Mouse (Mus musculus): ENCODE measurements at regions not wholly inside any gene's neighbourhood (a gene's known extent, or its start where the extent isn't known, plus 50 kb on each side); places are given as distances from the start of the nearest gene placed in this dataset.

DNA sequence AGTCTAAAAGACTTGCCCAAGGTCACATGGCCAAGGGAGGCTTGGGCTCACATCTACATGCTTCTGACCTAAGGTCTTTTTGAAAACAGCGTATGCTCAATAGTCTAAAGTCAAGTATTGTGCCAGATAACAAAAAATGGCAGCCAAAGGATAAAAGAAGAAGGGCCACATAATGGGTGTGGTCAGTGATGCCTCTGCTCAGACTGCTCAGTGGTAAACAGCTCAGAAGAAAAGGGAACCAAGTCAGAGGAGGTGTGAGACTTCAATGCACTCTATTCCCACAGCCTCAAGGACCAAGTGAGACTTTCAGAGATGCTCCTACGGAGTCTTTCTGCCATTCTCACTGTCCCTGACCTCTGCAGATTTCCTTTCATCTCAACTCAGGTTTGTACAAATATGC lies 373.5 kb downstream of the H2al1j start:
- in situ Hi-C loops (cut with MboI; ENCODE audit: unreplicated experiment in 2 of 2) = no loop called here

DNA sequence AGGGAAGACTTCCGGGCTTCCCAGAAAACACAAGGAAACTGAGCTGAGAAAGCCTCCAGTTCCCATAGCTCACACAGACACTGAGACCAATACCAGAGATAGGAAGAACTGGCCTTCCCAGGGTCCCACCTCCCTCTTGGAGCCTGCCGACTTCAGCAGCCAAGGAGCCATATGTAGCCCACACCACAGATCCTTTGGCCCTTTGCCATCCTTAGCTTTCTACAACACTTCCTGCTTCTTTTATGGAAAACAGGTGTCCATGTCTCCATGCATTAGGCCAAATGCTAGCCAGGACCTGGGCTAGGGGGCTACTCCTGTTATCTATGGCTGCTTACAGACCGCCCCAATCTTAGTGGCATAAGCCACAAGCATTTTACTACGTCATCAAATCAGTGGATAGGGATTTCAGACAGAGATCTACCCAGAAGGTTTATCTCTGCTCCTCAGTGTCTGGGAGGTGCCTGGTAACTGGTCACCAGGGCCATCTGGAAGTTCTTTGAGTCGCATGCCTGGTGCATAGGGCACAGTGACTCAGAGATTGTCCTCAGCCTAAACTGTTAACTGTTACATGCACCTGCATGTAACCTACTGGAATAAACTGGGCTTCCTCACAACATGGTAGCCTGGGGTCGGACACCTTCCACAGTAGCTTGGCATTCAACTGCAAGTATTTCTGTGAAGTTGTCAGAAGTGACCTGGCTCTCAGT lies 378.4 kb downstream of the H2al1j start:
- in situ Hi-C loops (cut with MboI; ENCODE audit: unreplicated experiment in 2 of 2) = no loop called here

DNA sequence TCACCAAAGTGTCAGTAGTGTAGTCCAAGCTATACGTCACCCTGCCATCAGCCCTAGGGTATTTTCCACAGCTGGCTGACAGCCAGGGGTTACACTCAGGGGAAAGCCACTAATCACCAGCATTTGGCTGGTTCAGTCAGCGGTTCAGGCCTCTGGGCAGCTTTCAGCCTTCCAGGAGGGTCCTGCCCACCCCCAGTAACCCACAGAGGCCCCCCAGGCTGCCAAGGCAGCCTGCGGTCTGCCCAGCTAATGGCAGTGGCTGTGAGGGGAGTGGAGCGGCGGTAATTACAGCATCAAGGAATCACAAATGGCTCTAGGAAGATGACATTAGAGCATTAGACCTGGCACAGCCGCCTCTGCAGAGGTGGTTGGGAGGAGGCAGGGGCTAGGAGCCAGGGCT lies 379.7 kb downstream of the H2al1j start:
- in situ Hi-C loops (cut with MboI; ENCODE audit: unreplicated experiment in 2 of 2) = no loop called here

DNA sequence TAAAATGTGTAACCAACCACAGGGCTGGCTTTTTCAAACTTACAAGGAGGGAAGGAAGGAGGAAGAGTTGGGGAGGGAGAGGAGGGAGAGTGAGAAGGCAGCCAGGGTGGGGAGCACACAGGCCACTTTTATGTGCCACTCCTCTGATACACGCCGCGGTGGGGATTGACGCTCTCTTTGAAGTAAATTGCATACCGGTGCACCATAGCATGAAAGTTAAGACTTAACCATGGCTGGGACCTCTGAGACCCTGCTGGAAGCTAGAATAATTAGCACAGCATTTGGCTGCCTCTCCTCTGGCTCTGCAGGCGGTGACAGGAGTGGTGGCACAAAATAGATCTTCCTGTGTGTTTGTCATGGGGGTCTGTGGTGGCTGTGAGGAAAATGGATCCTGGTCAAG lies 380.7 kb downstream of the H2al1j start:
- in situ Hi-C loops (cut with MboI; ENCODE audit: unreplicated experiment in 2 of 2) = no loop called here

DNA sequence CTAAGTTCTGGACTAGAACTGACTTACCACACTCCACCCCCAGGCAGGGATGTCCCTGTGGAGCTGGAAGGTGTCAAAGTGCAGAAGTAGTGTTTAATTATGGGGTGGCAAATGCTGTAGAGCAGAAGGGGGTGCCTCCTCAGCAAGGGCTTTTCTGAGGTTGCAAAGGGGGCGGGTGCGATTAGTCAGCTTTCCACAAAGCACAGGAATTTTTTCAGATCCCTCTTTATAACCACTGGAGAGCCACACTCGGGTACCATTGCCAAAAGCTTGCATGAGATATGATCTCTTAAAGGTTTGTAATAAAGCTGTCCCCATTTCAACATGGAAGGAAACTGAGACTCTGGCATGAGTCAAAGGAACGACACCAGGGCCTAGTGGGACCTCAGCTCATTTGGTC lies 381.7 kb downstream of the H2al1j start:
- in situ Hi-C loops (cut with MboI; ENCODE audit: unreplicated experiment in 2 of 2) = no loop called here

DNA sequence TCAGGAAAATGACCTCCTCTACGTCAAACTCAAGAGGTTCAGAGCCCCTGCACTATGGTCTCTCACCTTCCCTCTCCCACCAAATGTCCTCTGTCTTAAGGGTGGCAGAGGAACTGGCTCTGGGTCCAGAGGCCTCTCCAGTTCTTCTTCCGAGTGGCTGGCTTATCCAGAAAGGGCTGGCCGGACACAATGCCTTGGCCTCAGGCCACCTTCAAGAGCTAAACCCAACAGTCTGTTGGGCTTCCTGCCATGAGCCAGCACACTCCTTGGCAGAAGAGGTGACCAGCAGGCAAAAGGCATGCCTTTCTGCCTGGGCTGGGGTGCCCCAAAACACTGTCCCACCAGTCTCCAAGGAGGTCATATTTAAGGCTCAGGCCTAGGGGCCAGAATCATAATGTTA lies 385.8 kb downstream of the H2al1j start:
- in situ Hi-C loops (cut with MboI; ENCODE audit: unreplicated experiment in 2 of 2) = no loop called here

DNA sequence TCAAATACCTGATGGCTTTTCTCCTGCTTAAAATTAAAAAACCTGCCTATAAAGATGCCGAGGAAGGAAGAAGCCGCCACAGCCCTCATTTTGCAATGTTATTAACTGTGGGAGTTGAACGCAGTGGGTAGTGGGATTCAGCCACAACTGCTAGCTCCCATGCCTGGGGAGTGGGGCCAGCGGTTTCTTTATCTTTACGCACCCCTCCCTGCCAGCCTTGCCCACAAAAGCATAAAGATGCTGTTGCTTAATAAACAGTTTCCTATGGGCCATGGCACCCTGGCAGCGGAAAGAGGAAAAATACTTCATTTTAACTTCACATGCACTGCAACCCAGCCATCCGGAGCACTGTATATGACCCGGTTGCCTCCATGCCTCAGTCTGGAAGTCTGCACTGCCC lies 389.2 kb downstream of the H2al1j start:
- in situ Hi-C loops (cut with MboI; ENCODE audit: unreplicated experiment in 2 of 2) = no loop called here

DNA sequence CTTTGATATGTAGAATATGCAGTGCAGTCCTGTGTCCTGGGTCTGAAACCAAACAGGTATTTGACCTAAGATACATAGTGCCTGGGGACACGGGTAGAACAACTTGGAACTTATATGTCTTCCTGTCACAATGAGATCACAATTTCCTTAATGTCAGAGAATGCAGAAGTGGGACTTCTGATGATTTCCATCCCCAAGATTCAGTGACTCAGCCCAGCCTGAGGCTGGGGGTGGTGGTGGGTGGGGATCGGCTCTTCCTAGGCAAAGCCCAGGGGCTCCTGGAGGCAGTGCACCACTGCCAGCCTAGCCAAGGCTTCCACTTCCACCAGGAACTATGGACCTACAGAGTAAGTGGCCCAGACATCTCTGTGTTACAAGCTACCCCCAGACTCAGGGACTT lies 391.2 kb downstream of the H2al1j start:
- in situ Hi-C loops (cut with MboI; ENCODE audit: unreplicated experiment in 2 of 2) = no loop called here

DNA sequence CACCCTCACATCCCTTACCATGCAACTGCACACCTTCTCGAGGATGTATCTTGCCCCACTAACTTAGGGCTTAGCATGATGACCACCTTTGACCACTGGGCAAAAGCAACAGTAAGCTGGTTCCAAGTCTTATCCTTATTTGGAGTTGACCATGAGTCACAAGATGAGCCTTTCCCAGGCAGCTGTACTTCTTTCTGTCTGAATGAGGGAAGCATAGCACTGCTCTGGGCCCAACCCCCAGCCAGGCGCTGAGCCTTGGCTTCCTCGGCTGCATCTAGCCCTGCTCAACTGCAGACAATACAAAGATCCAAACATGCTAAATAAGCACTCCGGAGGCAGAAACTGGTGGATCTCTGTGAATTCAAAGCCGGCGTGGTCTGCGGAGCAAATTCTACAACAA lies 392.9 kb downstream of the H2al1j start:
- in situ Hi-C loops (cut with MboI; ENCODE audit: unreplicated experiment in 2 of 2) = no loop called here

DNA sequence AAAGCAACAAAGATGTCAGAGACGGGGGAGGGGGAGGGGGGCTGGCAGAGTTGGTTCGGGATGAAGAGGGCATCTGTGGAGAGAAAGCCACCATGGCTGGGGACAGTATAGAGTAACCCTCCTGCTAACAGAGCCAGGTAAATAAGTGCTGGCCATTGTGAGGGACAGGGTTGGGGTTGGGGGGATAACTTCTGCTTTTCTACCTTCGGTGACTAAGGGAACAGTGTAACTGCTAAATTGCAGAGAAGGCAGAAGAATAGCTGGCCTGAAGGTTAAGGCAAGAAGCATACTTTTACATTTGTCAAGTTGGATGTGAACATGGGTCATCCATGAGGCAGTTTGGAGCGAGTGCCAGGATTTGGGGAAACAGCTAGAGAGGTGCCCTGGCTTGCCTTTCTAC lies 395.1 kb downstream of the H2al1j start:
- in situ Hi-C loops (cut with MboI; ENCODE audit: unreplicated experiment in 2 of 2) = no loop called here

DNA sequence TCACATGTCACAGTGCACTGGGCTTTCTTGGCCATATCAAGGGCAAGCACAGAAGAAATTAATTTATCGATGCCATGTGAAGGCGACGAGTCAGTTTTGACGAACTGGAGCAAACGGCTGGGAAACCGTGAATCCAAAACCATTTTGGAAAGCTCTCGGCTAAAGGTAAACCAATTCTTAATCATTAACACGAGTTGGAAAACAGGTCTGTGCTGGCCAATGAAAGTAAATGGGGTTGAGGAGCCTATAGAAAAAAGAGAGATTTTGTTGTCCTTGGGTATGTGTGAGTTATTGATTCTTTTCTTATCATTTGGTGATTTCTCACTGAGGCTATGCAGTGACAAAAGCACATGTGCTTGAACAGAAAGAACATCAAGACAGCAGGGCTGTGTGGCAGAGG lies 397.1 kb downstream of the H2al1j start:
- in situ Hi-C loops (cut with MboI; ENCODE audit: unreplicated experiment in 2 of 2) = no loop called here

DNA sequence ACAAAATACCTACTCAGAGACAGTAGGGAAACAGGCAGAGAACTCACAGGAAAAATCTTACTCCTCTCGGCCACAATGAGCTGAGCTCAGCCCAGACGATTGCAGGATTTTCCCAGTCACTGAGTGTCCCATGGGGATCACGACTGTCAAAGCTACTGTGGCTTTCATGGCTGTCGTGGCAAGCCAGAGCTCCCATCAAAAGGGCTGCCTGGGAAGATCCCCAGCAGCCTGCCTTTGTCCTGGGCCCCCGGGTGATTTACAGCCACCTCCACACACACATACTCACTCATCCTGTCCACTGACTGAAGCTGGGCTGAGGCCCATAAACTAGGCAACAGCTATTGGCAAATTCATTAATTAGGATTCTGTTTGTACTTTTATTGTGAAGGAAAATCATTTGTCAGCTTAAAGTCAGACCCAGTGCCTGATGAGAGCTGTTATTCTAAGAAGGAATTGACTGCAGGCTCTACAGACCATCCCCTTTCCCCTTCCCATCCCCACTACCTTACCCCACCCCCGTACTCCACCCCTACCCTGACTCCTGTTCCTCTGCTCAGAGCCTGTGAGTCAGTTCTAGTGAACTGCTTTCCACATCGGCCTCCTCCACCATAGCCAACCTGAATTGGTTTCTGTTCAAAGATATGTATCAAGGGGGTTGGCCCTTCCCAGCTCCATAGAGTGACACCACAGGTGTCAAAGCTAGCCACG lies 399.1 kb downstream of the H2al1j start:
- in situ Hi-C loops (cut with MboI; ENCODE audit: unreplicated experiment in 2 of 2) = no loop called here

DNA sequence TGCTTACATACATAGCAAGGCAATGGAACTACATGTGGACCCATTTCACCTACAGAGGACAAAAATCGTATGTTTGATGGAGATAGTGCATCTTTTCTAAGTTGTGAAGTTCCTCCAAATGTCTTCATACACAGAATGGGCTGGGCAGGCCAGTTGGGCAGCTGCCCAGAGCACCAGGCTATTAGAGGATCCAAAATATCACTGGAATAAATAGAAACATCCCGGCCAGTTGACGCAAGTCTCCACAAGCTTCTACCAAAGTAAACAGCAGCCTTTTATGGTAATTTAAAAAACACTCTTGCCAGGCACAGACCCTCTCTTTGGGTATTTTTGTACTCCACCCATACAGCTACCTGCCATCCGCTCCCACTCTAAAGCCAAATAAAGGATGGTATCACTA lies 400.9 kb downstream of the H2al1j start:
- in situ Hi-C loops (cut with MboI; ENCODE audit: unreplicated experiment in 2 of 2) = no loop called here

DNA sequence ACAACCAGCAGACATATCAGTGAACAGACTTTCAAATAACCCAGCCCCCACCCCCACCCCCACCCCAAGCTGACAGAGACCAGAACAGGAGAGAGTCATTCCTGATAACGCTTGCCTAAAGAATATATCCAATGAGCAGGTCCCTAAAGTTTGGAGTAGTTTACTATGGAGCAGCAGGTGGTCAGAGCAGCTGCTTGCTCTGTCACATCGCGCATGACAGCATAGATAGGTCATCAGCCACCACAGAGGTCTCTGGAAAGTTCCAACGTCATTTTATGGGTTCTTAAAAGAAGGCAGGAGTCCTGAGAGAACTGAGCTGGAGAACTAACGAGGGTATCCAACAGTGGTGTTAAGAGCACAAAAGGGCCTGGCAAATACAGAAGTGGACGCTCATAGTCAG lies 402.4 kb downstream of the H2al1j start:
- in situ Hi-C loops (cut with MboI; ENCODE audit: unreplicated experiment in 2 of 2) = no loop called here

DNA sequence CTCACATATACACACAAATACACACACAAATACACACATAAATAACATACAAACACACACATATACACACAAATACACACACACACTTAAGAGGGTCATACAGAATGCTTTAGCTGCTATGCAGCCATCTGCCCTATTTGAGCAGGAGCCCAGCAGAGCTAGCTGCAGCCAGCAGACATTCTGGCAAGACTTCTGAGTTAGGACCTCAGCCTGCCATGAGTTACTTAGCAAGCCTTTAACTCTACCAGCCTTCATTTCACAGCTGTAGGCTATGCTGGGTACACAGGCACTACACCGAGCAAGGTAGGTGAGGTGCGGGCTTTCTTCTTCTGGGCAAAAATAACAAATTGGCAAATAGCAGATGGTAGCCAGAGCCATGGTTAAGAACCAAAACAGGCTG lies 404.7 kb downstream of the H2al1j start:
- in situ Hi-C loops (cut with MboI; ENCODE audit: unreplicated experiment in 2 of 2) = no loop called here

DNA sequence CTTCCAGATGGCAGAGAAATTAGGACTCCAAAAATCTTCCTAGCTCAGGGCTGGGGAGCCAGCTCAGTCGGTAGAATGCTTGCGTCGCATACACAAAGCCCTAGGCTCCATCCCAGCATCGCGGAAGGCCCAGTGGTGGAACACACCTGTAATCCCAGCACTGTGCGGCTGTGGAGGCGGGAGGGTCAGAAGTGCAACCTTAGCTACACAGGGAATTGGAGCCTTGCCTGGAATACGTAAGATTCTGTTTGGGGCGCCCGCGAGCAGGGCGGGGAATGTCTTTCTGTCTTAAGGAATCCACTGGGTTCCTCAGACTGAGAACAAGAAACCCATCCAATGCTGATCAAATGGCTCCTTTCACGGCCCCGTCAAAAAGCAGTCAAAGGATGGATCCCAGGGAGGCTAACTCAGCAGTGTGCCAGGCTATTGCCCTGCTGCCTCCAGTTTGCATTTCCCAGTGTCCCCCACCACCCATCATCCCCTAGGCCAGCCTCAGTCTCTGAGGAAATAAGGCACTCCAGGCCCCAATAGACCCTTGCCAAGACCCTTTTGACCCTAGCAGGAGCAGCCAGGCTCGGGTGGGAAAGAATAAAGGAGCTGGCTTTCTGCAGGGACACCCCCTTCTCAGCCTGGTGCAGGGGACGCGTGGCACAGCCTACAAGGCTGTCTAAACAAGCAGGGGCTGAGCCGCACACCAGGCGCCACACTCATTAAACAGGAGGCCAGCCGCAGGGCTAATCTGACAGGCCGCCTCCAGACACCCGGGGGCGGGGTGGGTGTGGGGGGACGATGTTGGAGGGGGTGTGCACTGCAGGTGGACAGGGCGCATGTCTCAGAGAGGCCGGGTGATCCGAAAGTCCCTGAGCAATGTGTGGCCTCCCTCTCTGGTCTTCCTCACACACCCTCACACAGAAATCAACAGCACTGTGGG lies 407.1 kb downstream of the H2al1j start:
- in situ Hi-C loops (cut with MboI; ENCODE audit: unreplicated experiment in 2 of 2) = no loop called here

DNA sequence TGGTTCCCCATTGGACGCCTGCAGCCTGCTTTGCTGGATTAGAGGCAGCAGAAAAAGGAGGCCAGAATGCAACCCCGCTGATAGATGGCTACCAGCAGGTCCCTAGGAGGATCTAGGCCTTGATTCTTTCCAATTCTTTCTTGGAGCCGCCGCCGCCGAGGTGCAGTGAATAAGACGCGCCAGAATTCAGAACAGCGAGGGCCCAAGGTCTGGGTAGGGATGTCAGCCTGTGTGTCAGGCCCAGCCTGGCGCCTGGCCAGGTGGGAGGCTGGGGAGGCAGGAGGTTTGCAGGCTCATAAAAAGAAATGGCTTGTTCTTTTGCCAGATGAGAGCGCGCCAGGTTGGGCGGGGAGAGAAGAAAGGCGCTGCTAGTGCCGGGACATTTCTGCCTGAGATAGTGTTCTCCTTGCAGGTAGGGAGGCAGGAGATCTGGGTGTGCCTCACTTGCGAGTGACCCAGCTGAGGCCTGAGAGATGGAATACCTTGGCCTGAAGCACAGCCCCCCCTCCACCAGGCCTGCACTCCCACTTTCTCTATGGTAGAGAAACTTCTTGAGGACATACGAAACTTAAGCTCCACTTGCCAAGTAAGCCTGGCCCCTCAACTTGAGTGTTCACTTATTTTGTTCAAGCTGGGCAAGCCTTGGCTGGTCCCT lies 408.0 kb downstream of the H2al1j start:
- in situ Hi-C loops (cut with MboI; ENCODE audit: unreplicated experiment in 2 of 2) = no loop called here

DNA sequence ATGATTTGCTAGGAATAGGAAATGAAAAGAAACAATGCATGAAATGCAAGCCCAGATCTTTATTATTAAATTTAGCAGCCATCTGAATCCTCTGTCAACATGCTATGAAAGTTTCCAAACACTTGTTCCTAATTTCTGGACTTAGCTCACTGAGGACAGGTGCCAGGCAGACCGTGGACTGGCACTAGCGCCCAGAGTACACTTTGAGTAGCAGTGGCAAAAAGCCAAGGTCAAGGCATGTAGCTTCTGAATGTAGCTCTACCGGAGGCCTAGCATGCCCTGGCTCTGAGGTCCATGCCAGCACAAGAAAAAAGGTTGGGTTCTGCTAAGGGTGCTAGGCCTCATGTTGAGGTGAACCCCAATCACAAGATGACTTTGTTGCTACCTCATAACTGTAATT lies 408.9 kb downstream of the H2al1j start:
- in situ Hi-C loops (cut with MboI; ENCODE audit: unreplicated experiment in 2 of 2) = no loop called here

DNA sequence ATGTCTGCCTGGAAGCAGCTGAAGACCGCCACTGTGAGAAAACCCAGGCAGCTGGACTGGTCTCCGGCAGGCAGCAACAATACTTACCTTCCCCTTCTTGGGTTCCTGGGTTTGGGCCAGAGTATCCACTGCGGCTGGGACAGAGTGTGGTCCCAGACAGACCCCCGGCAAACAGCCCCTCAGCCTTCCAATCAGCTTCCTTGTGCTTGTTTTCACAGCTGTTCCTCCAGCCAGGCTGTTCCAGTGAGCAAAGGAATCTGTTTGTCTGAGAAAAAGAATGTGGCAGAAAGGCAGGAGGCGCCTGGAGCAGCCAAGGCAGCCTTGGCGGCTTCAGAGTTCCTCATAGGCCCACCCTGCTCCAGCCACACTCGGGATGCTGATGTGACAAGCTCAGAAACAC lies 411.9 kb downstream of the H2al1j start:
- in situ Hi-C loops (cut with MboI; ENCODE audit: unreplicated experiment in 2 of 2) = no loop called here

DNA sequence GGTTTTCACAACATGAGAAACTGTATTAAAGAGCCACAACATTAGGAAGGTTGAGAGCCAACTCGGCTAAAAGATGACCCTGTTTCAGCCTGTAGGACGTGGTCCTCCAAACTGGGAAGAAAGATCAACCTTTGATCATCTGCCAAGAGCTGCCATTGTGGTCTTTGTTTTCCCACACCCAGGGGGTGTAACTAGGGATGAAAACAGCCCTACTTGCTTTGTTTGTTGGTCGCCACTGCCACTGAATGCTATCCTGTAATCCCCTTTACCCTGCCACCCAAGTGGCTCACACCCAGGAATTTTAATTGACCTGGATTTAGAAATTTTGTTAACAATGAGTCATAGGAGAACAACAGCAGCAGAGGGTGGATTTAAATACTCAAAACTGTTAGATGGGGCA lies 414.2 kb downstream of the Bcor start:
- in situ Hi-C loops (cut with MboI; ENCODE audit: unreplicated experiment in 2 of 2) = loop anchor here (10.0 kb wide), 2 partner anchors 91 to 259 kb away; no protein-coding TSS in a partner anchor
